Mouse (Mus musculus) lung, embryonic 16.5 days (tissue): ENCODE measurements around the gene Bri3. TPM values are rescaled to one million over a fixed set of nuclear protein-coding genes. Genes with fewer than 3 reads are reported as not detected.
"Not testable (repeated sequence)": the region's sequence is repeated elsewhere in the genome, so short reads cannot be mapped to it uniquely, and the experiment has no call there.

Experiments
- ATAC-seq: fragments of 200-750 bp; cut with Nextera tagmentation; 2 replicates; pipeline ENCODE4 v1.8.0; 2017; ENCODE audit warnings: low read depth, mild to moderate bottlenecking, moderate library complexity
- H3K27ac ChIP-seq: fragments of 300-500 bp; sonication (generic); 2 replicates; pipeline ENCODE4 v1.5.1; 2014; ENCODE audit warnings: mild to moderate bottlenecking, control low read depth, low read length
- H3K27me3 ChIP-seq: fragments of 300-500 bp; sonication (generic); 2 replicates; pipeline ENCODE4 v1.6.1; 2014; ENCODE audit warnings: low read depth, low read length, mixed read lengths; ENCODE audit not compliant: control insufficient read depth, insufficient read depth
- H3K36me3 ChIP-seq: fragments of 300-500 bp; sonication (generic); 2 replicates; pipeline ENCODE4 v1.6.1; 2014; ENCODE audit warnings: low read length; ENCODE audit not compliant: control insufficient read depth, insufficient read depth
- H3K4me1 ChIP-seq: fragments of 300-500 bp; sonication (generic); replicated peaks from 2 replicates; pipeline ENCODE4 v1.6.1; 2014; ENCODE audit warnings: low read length, mixed read lengths; ENCODE audit not compliant: control insufficient read depth, insufficient read depth
- H3K4me2 ChIP-seq: fragments of 300-500 bp; sonication (generic); 2 replicates; pipeline ENCODE4 v1.6.1; 2014; ENCODE audit warnings: low read depth, low read length, control low read depth
- H3K4me3 ChIP-seq: fragments of 300-500 bp; sonication (generic); 2 replicates; pipeline ENCODE4 v1.5.1; 2014; ENCODE audit warnings: mild to moderate bottlenecking, low read length, control low read depth
- H3K9ac ChIP-seq: fragments of 300-500 bp; sonication (generic); 2 replicates; pipeline ENCODE4 v1.6.1; 2014; ENCODE audit warnings: low read length, control low read depth
- H3K9me3 ChIP-seq: fragments of 300-500 bp; sonication (generic); 2 replicates; pipeline ENCODE4 v1.6.1; 2016; ENCODE audit warnings: low read length; ENCODE audit not compliant: control insufficient read depth
- WGBS: fragments of 180-500 bp; shearing (Covaris S2); extraction: QIAGEN DNeasy Blood & Tissue Kit; methylation state at CpG from one replicate; pipeline ENCODE4 v1.1.7; 2014; 5-methylcytosine and 5-hydroxymethylcytosine counted together
- polyA plus RNA-seq: library from polyadenylated mRNA; unstranded; fragments of >200 nt; fragmentation: Nextera tagmentation; extraction: Ambion mirVana; gene quantifications from 2 replicates; pipeline ENCODE4 v1.2.1, GENCODE M21; 2015

The Bri3 gene
- polyA plus RNA-seq, 1 experiment from 2014 or later = 114 TPM

DNA sequence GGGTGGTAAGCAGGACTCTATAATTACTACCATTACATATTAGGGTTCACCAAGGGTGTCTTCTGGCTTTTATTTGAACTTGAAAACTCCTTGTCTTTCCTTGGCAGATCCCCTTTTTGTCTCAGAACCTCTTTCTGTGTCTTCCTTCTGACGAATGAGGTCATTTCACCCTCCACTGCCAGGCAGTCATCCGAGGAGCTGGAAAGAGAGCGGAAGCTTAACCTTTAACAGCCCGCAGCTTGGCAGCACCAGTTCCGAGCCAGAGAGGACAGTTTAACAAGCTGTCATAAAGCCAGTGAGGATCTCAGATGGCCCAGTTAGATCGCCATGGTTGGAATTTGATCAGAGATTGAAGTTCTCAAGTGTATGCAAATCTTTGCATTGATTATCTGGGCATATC, 116.1 kb downstream of the Bri3 start:
- H3K4me3 ChIP-seq = no peak overlapping the region
- no peaks in the 10 kb centered on the region for H3K9me3 ChIP-seq
- H3K27me3 ChIP-seq = peaks cover 4% of the 10 kb centered on the region; the same call in 1 of the 2 replicates
- H3K36me3 ChIP-seq = no peaks in the 10 kb centered on the region
- H3K4me1 ChIP-seq = peaks cover 2% of the 10 kb centered on the region; the same call in 1 of the 2 replicates
- ATAC-seq = no peak
- no peak overlapping the region for H3K9ac ChIP-seq
- no peak overlapping the region for H3K4me2 ChIP-seq
- WGBS = 53% methylated on average over 6 of the region's 6 CpGs
- no peak overlapping the region for H3K27ac ChIP-seq

DNA sequence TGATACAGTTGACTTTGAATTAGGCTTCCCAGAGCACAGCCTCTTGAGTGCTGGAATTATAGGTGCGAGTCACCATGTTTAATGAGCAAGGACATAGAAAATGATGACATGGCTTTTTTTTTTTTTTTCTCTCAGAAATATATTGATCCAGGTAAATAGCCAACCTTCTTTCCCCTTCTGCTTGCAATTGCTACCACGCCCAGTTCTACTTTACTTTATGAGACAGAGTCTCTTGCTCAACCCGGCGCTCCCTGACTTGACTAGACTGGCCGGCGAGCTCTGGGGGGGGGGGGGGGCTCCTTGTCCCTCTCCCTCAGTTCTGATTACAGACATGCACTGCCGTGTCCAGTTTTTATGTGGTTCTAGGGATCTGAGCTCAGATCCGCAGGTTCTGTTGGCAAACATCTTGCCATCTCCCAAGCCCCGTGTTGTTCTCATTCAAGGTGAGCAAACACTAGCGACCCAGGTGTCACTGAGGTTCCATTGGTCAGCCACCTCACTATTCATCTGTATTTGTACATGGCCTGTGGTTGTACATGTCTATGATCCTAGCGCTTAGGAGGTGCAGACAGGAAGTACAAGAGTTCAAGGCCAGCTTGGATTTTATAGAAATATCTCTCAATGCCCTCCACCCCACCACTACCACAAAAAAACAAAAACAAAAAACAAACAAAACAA, 120.6 kb downstream of the Bri3 start:
- H3K4me1 ChIP-seq = no peaks in the 10 kb centered on the region
- H3K4me3 ChIP-seq = no peak overlapping the region
- WGBS = 88% methylated on average over 11 of the region's 11 CpGs
- H3K4me2 ChIP-seq = no peak overlapping the region
- H3K9ac ChIP-seq = no peak overlapping the region
- no peaks in the 10 kb centered on the region for H3K27me3 ChIP-seq
- no peaks in the 10 kb centered on the region for H3K9me3 ChIP-seq
- no peaks in the 10 kb centered on the region for H3K36me3 ChIP-seq
- no peak for ATAC-seq
- no peak overlapping the region for H3K27ac ChIP-seq

GRCm38 (mm10) chr5:144366551-144366950, 122.3 kb downstream of the Bri3 start:
- not testable (repeated sequence) for H3K27me3 ChIP-seq, H3K4me3 ChIP-seq, H3K9me3 ChIP-seq, H3K9ac ChIP-seq, H3K36me3 ChIP-seq, ATAC-seq, H3K27ac ChIP-seq, H3K4me2 ChIP-seq, H3K4me1 ChIP-seq
- WGBS = 68% methylated on average over 6 of the region's 6 CpGs

- H3K27me3 ChIP-seq = no peaks in the 10 kb centered on the region
- no peak overlapping the region for H3K27ac ChIP-seq
- H3K4me3 ChIP-seq = no peak overlapping the region
- H3K9ac ChIP-seq = no peak overlapping the region
- H3K4me1 ChIP-seq = no peaks in the 10 kb centered on the region; the same call in 1 of the 2 replicates
- ATAC-seq = no peak
- H3K4me2 ChIP-seq = no peak overlapping the region
- WGBS = 68% methylated on average over 9 of the region's 9 CpGs
- H3K36me3 ChIP-seq = no peaks in the 10 kb centered on the region
- no peaks in the 10 kb centered on the region for H3K9me3 ChIP-seq
Measured at GRCm38 (mm10) chr5:144368661-144369205, 124.5 kb downstream of the Bri3 start.

DNA sequence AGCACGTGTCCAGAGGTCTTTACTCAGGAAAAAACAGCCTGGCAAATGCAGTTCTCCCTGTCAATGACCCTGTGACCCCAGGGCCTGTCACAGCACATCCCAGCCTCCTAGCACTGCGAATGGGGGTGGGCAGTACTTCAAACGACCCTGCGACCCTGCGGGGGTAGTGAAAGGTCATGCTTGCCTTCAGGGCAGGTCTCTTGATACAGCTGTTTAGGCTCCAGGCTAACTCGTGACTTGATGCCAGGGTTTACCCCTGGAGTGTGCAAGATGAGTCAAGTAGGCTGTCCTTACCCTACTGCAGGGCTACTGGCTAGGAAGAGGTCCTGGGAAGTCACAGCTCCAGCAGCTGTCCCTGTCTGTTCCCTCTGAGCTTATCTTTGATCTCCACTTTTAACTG, 126.7 kb downstream of the Bri3 start:
- 9% methylated on average over 6 of the region's 6 CpGs for WGBS
- H3K9ac ChIP-seq = no peak overlapping the region
- H3K27me3 ChIP-seq = no peaks in the 10 kb centered on the region

GRCm38 (mm10) chr5:144372177-144372576, 127.9 kb downstream of the Bri3 start:
- Histone ChIP-seq H3K9ac (no peak overlapping the region), H3K36me3 (no peaks in the 10 kb centered on the region), H3K9me3 (no peaks in the 10 kb centered on the region), H3K4me3 (no peak overlapping the region), H3K4me1 (no peaks in the 10 kb centered on the region; the same call in 1 of the 2 replicates), H3K27me3 (no peaks in the 10 kb centered on the region), H3K4me2 (no peak overlapping the region), H3K27ac (no peak overlapping the region)
- ATAC-seq = no peak
- WGBS = 22% methylated on average over 2 of the region's 2 CpGs

More for the DNA sequence above, 126.7 kb downstream of the Bri3 start:
- H3K4me2 ChIP-seq = no peak overlapping the region
- H3K9me3 ChIP-seq = no peaks in the 10 kb centered on the region
- H3K4me3 ChIP-seq = no peak overlapping the region
- no peak for ATAC-seq
- no peaks in the 10 kb centered on the region; the same call in 1 of the 2 replicates for H3K4me1 ChIP-seq
- no peaks in the 10 kb centered on the region for H3K36me3 ChIP-seq
- no peak overlapping the region for H3K27ac ChIP-seq

DNA sequence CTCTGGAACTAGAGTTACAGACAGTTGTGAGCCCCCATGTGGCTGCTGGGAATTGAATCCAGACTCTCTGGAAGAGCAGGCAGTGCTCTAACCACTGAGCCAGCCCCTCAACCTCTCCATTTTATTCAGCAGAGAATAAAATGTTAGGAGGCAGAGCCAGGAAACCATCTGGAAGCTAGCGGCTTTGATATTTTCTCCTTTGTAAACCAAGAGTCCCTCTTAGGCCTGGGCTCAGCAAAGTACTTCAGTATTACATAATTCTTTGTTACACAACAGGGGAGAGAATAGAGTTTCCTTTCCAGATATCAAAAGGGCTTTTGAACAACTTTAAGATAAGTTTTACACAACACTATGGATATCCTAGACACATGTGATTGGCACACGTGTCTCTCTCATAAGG, 128.6 kb downstream of the Bri3 start:
- H3K4me3 ChIP-seq = no peak overlapping the region
- H3K27me3 ChIP-seq = no peaks in the 10 kb centered on the region
- no peaks in the 10 kb centered on the region for H3K36me3 ChIP-seq
- no peak overlapping the region for H3K4me2 ChIP-seq
- H3K9ac ChIP-seq = no peak overlapping the region
- no peaks in the 10 kb centered on the region; the same call in 1 of the 2 replicates for H3K4me1 ChIP-seq
- 42% methylated on average over 2 of the region's 2 CpGs for WGBS
- no peaks in the 10 kb centered on the region for H3K9me3 ChIP-seq
- no peak overlapping the region for H3K27ac ChIP-seq
- peak; percentile 75 for ATAC-seq

GRCm38 (mm10) chr5:144379431-144379830, 135.2 kb downstream of the Bri3 start:
- Histone ChIP-seq H3K9me3 (no peaks in the 10 kb centered on the region), H3K27ac (no peak overlapping the region), H3K4me2 (no peak overlapping the region), H3K4me1 (no peaks in the 10 kb centered on the region), H3K9ac (no peak overlapping the region), H3K27me3 (no peaks in the 10 kb centered on the region), H3K4me3 (no peak overlapping the region), H3K36me3 (no peaks in the 10 kb centered on the region)
- 79% methylated on average over 4 of the region's 4 CpGs for WGBS
- ATAC-seq = no peak

- Histone ChIP-seq H3K4me3 (no peak overlapping the region), H3K9me3 (no peaks in the 10 kb centered on the region), H3K4me2 (no peak overlapping the region), H3K36me3 (no peaks in the 10 kb centered on the region), H3K27me3 (no peaks in the 10 kb centered on the region), H3K9ac (no peak overlapping the region), H3K4me1 (no peaks in the 10 kb centered on the region), H3K27ac (no peak overlapping the region)
- ATAC-seq = no peak
- WGBS = 82% methylated on average over 7 of the region's 7 CpGs
Measured at GRCm38 (mm10) chr5:144380689-144381088, 136.5 kb downstream of the Bri3 start.
